Mouse (Mus musculus) testis, adult 2 months (tissue): ENCODE data around the gene Ulk3. TPM values are rescaled to one million over a fixed set of nuclear protein-coding genes. Genes with fewer than 3 reads are reported as not detected.
A peak's percentile ranks its signal among the peaks of the same experiment; 100 is the strongest.

Source experiments
- H3K27ac ChIP-seq: fragments of 200-500 bp; 2 replicates; pipeline ENCODE4 v1.5.1; 2012; ENCODE audit warnings: low read depth, low read length; ENCODE audit not compliant: control insufficient read depth, insufficient read depth
- H3K27me3 ChIP-seq: fragments of 200-500 bp; 2 replicates; pipeline ENCODE4 v1.6.1; 2012; ENCODE audit warnings: mild to moderate bottlenecking, low read length, moderate library complexity; ENCODE audit not compliant: control insufficient read depth, insufficient read depth
- H3K36me3 ChIP-seq: fragments of 200-500 bp; 2 replicates; pipeline ENCODE4 v1.6.1; 2012; ENCODE audit warnings: mild to moderate bottlenecking, low read length; ENCODE audit not compliant: control insufficient read depth, insufficient read depth
- H3K4me1 ChIP-seq: fragments of 200-500 bp; 2 replicates; pipeline ENCODE4 v1.6.1; 2012; ENCODE audit warnings: low read length; ENCODE audit not compliant: control insufficient read depth, insufficient read depth
- H3K4me3 ChIP-seq: fragments of 200-500 bp; 2 replicates; pipeline ENCODE4 v1.5.1; 2012; ENCODE audit warnings: low read depth, mild to moderate bottlenecking, low read length, moderate library complexity, mixed read lengths; ENCODE audit not compliant: control insufficient read depth
- CTCF ChIP-seq: fragments of 200-500 bp; IDR thresholded peaks from 2 replicates; pipeline ENCODE4 v1.5.1; 2012; ENCODE audit warnings: low read depth, mild to moderate bottlenecking, inconsistent platforms, low read length, moderate library complexity; ENCODE audit not compliant: control insufficient read depth, insufficient read depth, insufficient replicate concordance
- POLR2A ChIP-seq: fragments of 200-500 bp; IDR thresholded peaks from 2 replicates; pipeline ENCODE4 v1.6.1; 2012; ENCODE audit warnings: low read depth, mild to moderate bottlenecking, inconsistent platforms, low read length, moderate library complexity; ENCODE audit not compliant: control insufficient read depth
- polyA plus RNA-seq: library from polyadenylated mRNA; depleted of rRNA; stranded (reverse); fragments of >200 nt; gene quantifications from 2 replicates; pipeline ENCODE4 v1.2.3, GENCODE M21; 2012

The Ulk3 gene
- polyA plus RNA-seq, 1 experiment: 9.5 TPM

GRCm38 (mm10) chr9:57550126-57550862 lies 39.0 kb upstream of the Ulk3 start:
- TF ChIP-seq CTCF: no peak
- TF ChIP-seq POLR2A: no peak

GRCm38 (mm10) chr9:57552139-57552887 lies 36.9 kb upstream of the Ulk3 start, which contains the start of gene Mpi:
Gene Mpi (minus strand): TSS chr9:57552763.
- H3K27ac ChIP-seq: peak within 1 kb of the TSS; percentile 98
- peaks cover 4% of the 10 kb centered on the region for H3K36me3 ChIP-seq
- H3K27me3 ChIP-seq: no peaks in the 10 kb centered on the region
- peak; percentile 94 for TF ChIP-seq POLR2A
- 0 out of 2 replicates have a peak, but pooled peaks have one; percentile 13 for TF ChIP-seq CTCF
- peak within 1 kb of the TSS; percentile 98 for H3K4me3 ChIP-seq
- peaks cover 25% of the 10 kb centered on the region for H3K4me1 ChIP-seq

More at GRCm38 (mm10) chr9:57550126-57550862, 39.0 kb upstream of the Ulk3 start:
- Histone ChIP-seq H3K4me3 (no peak overlapping the region), H3K4me1 (peaks cover 25% of the 10 kb centered on the region), H3K27me3 (no peaks in the 10 kb centered on the region), H3K36me3 (peaks cover 4% of the 10 kb centered on the region), H3K27ac (no peak overlapping the region)

- no peak overlapping the region for H3K27ac ChIP-seq
Observed at GRCm38 (mm10) chr9:57553119-57553518, 36.1 kb upstream of the Ulk3 start.

GRCm38 (mm10) chr9:57554753-57555152 lies 34.5 kb upstream of the Ulk3 start:
- Histone ChIP-seq H3K36me3 (peaks cover 1% of the 10 kb centered on the region; the same call in 1 of the 2 replicates), H3K27ac (no peak overlapping the region), H3K4me3 (no peak overlapping the region)

More at GRCm38 (mm10) chr9:57553119-57553518, 36.1 kb upstream of the Ulk3 start:
- peak overlapping the region; percentile 39 for H3K4me3 ChIP-seq
- H3K27me3 ChIP-seq: no peaks in the 10 kb centered on the region
- H3K4me1 ChIP-seq: peaks cover 19% of the 10 kb centered on the region
- TF ChIP-seq POLR2A (no peak), CTCF (no peak)
- peaks cover 4% of the 10 kb centered on the region for H3K36me3 ChIP-seq

GRCm38 (mm10) chr9:57557215-57557614 lies 32.0 kb upstream of the Ulk3 start:
- H3K4me1 ChIP-seq: peaks cover 16% of the 10 kb centered on the region
- H3K4me3 ChIP-seq: no peak overlapping the region
- no peaks in the 10 kb centered on the region for H3K27me3 ChIP-seq
- no peak overlapping the region for H3K27ac ChIP-seq
- TF ChIP-seq CTCF (no peak), POLR2A (no peak)
- no peaks in the 10 kb centered on the region for H3K36me3 ChIP-seq

More at GRCm38 (mm10) chr9:57554753-57555152, 34.5 kb upstream of the Ulk3 start:
- Histone ChIP-seq H3K27me3 (no peaks in the 10 kb centered on the region), H3K4me1 (peaks cover 9% of the 10 kb centered on the region)
- no peak for TF ChIP-seq POLR2A
- no peak for TF ChIP-seq CTCF

GRCm38 (mm10) chr9:57558625-57559024 lies 30.6 kb upstream of the Ulk3 start:
- H3K27ac ChIP-seq: no peak overlapping the region
- H3K4me1 ChIP-seq: peaks cover 12% of the 10 kb centered on the region
- no peaks in the 10 kb centered on the region for H3K36me3 ChIP-seq
- no peak for TF ChIP-seq CTCF
- no peak for TF ChIP-seq POLR2A
- no peaks in the 10 kb centered on the region for H3K27me3 ChIP-seq
- no peak overlapping the region for H3K4me3 ChIP-seq

GRCm38 (mm10) chr9:57559568-57559967 lies 29.7 kb upstream of the Ulk3 start:
- Histone ChIP-seq H3K4me1 (peaks cover 9% of the 10 kb centered on the region), H3K27ac (no peak overlapping the region), H3K36me3 (no peaks in the 10 kb centered on the region), H3K27me3 (no peaks in the 10 kb centered on the region), H3K4me3 (peak overlapping the region; percentile 55)
- no peak for TF ChIP-seq POLR2A
- no peak for TF ChIP-seq CTCF
